Mouse (Mus musculus) R1 (cell line): ENCODE measurements around the gene Tmem129.

ENCODE experiments used
- DNase-seq: peaks from one replicate; pipeline ENCODE4 v3.0.0-alpha.2; 2018; ENCODE audit warnings: low read depth, low spot score

Gene Tmem129

DNA sequence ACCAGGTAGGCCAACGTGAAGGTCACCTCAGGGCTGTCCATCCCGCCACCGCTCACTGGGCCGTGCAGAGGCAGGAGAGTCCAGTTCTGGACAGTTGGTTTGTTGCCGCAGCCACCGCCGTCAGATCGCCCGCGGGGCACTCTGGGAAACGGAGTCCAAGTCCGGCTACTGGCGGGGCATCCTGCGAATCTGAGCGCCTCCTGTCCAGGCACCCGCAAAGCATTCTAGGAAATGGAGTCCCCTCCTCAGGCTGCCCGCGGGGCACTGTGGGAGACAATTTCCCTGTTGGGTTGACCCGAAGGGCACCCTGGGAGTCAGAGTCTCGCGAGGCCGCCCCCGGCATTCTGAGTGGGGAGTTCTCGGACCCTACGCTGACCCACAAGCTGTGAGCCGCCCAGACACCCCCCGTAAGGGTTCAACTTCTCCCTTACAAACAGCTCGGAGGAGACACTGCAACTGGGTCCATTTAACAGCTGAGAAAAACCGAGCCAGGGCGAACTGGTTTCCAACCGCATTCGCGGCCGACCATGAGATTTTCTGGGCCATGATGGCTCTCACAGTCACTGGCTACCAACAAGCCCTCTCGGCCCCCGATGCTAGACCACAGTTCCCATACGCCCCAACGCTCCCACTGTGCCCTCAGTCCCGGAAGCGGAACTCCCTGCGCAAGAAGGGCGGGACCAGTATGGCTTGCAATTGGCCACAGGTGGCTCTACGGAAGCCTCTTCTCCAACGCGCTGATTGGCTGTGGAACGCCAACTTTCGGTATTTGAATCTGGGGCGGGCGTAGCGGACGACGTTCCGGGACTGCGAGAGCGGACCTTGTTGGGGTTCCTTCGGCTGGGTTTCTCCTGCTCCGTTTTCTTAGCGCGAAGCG, at the start of gene Tmem129, which contains the start of gene Tacc3:
Gene Tmem129, minus strand, starts transcription at position 630 of the 877 bp plus-strand sequence.
Gene Tacc3, plus strand, starts transcription at position 342 of the 877 bp plus-strand sequence.
- DNase-seq: peak; percentile 99

DNA sequence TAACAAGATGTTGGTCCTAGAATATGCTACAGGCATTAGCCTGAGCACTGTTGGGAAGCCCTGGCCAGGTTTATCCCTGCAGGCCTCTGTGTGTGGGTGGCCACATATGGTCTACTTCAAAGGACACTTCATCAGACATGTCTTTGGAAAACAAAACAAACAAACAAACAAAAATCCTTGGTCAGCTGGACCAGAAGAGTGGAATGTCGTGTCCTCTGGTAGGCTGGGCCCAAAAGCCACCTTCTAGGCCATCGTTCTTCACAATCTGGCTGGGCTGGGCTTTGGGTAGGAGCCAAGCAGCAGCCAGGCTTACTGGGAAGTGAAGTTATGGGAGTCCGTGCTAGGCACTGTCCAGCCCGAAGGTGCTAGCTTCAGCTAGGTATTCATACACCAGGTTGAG, 48.9 kb upstream of the Tmem129 start:
- no peak for DNase-seq

DNA sequence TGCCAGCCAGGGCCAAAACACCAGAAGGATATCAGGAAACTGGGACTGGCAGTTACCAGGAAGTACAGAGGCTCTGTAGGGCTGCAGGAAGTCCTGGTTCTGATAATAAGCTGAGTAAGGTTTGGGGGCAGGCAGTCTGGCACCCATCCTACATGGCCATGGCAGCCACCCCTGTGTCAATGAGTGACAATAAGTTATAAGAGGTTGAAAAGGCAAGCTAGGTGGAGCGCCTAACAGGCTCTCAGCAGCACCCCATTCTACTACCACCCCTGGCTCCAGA, 48.1 kb upstream of the Tmem129 start:
- DNase-seq: no peak

DNA sequence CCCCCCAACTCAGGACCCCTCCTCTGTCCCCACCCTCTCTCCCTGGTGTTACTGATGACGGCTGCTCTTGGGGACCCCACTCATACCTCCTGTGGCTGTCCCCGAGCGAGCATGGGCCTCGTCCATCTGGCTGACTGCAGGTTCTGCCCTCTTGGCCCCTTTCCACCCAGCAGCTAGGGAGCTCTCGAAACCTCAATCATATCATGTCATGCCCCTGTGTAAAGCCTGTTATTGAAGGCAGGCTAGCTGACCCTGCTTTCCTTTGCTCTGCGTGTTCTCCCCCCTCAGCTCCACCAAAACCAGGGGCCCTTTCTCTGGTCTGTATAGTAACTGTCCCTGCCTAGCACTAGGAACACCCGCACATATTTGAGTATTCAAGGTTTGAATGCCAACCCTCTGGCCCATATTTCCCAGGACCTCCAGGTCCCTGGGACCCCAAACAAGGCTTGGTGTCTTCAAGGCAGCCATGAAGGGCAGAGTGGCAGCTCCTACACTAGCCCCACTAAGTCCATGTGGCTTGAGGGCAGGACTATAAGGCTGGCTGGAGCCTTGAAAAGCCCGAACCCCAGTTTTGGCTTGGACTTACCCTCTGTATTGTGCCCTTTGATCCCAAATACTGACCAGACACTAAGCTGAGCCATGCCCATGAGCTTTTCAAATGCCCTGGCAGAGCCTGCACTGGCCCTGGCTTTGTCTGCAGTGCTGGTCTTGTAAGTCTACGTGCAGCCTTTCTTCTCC, 47.6 kb upstream of the Tmem129 start:
- DNase-seq: no peak

DNA sequence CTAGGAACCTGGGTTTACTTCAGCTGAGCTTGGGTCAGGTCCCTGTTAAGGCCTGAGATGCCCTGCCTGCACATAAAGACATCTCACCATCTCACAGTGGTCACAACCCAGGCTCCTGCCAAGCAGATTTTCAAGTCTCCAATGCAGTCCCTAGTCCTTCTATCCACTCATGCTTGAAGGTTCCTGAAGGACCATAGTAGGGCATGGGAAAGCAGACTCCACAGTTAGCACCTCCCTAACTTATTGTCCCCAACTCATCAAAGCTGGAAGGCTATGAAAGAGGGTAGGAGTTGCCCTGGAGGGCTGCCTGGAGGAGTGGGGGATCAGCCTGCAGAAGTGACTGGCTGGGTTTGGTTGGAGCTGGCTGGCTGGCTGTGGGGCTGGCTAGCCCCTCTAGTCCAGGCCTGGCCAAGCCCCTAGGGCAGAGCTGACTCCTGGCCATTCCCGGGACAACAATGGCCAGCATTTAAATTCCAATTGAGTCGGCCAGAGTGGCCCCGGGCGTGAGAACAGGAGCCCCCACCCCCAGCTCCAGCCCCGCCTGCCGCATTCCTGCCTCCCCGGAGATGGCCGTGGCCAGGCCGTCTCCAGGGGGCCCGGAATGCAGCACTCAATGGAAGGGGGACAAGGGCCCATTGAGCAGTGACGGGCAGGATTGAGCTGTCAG, 46.9 kb upstream of the Tmem129 start:
- DNase-seq: no peak

DNA sequence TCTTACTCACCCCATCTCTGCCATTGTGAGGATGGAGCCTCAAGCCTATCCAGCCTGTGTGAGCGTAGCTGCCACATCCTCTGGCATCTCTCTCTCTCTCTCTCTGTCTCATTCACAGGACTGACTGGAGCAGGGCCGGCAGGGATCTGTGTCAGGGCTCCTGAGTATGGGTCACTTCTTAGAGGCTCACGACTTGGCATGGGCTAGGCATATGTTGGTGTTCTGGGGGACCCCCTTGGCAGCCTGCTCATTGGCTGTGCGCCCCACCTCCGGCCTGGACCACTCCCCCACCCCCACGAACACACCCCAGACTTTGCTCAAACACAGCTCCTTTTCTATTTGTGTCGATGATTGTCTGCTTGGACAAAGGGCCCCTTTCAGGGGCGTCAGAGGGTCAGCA, 45.8 kb upstream of the Tmem129 start:
- no peak for DNase-seq

DNA sequence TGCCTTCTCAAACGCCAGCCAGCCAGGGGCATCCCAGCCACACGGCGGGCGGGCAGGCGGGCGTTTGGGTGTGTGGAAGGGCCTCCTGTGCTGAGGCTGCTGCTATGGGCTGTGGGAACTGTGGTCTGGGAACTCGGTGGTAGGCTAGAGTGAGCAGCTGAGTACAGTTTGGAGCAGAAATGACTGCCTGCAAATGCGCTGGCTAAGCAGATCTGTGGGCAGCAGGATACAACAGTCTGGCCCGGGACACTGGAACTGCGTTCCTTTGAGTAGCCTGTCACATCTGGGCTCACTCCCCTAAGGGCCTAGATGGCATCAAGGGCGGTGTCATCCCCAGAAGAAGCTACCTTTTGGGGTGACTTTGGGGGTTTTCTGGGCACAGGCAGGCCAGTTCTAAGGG, 43.6 kb upstream of the Tmem129 start:
- no peak for DNase-seq

DNA sequence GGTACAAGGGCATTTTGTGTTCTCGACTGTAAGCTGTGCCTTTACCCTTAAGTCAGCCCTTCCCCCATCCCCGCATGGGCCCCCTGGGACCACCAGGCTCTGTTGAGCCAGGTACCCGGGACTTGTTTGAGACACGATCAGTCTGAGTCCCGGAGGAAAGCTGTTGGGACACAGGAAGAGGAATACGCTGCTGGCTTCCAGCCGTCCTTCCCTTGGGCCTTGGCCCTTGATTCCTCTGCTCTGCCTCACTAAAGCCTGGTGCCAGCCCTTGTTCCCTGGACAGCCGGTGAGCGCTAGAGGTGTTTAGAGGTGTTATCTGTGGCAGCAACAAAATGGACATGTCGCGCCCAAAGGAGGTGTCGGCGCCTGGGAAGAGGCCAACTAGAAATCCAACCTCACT, 41.8 kb upstream of the Tmem129 start:
- no peak for DNase-seq

DNA sequence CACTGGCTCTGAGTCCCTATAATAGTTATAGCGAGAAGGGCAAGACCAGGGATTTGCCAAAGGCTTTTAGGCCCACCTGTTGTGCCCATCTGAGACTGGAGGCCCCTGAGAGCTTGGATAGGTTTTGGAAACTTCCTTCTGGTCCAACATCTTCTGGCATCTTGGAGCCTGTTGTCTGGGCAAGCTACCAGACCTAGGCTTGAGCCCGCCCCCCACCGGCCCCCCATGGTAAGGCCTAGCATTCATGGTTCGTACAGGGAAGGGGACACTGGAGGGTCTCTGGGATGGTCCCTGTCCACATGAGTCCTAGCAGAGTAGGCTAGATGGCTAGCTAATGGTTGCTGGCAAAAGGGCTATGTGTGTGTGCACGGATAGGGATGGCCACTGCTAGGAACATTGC, 40.5 kb upstream of the Tmem129 start:
- DNase-seq: no peak

DNA sequence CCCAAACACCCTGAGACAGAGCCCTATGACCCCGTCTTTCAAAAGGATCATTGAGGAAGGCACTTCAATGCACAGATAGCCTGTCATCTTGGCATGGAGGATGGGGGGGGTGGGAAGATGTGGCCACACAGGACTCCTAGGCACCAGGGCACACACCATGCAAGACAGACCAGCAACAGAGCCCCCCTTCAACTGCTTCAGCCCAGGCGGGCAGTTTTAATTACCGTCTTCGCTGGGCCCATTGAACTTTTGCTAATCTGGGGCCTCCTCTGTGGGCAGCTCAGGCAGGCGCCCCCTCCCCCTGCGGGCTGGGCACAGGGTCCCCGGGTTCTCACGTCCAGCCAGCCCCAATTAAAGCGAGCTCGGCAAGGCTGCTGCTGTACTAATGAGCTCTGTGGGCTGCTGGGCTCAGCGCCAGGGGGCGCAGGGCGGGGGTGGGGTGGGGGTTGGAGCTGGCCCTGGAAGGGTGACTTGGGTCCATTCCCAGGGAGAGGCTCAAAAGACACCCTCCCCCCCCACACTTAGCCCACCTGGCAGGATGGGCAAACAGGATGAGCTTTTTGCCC, 39.8 kb upstream of the Tmem129 start:
- no peak for DNase-seq

DNA sequence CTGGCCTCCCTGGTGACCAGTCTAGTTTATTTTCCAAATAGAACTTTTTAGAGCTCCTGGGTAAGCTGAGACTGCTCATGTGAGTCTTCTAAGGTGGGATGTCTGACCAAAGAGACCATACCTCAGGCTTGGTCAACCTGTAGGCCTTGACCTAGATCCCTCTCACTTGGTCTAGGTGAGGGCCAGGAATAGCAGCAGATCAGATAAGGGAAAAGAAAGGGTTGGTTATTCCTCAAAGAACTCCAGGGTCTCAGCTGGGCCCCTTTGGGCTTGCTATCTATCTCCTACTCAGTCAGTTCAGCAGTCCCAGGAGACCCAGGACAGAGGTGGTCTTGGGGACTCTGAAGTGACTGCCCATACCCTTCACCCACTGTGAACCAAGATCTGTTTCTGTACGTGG, 39.3 kb upstream of the Tmem129 start:
- no peak for DNase-seq

DNA sequence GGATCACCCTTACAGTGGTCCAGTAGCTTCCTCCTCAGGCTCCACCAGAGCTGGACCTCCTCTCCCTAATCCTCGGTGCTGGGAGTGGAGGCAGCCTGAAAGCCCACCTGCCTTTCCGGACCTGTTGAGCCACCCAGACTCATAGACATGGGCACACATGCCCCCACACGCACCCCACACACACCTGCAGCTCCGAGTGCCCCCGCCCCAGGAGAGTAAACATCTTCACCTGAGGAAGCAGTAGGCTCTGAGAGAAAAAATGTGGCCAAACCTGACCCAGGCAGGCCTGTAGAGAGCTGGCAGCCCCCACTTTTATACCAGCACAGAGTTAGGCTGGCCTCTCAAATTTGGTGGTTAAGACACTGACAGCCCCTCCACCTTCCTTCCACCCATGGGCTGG, 38.2 kb upstream of the Tmem129 start:
- no peak for DNase-seq

DNA sequence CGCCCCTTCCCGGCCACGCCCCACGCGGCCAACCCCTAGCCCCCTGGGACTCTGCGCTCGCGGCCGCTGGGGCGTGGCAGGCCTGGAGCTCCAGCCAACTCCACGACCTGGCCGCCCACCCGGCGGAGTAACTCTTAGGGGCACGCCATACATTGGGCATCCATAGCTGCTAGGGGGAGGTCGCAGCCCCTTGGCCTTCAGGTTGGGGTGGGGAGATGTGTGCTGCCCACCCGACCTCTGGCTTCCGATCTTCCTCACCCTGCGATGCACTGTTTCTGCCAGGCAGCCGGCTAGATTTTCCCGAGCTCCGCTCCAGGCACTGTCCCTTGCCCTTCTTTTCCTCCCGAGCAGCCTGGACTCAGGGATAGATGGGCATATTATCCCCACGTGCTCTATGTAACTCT, 37.5 kb upstream of the Tmem129 start:
- peak; percentile 51 for DNase-seq

DNA sequence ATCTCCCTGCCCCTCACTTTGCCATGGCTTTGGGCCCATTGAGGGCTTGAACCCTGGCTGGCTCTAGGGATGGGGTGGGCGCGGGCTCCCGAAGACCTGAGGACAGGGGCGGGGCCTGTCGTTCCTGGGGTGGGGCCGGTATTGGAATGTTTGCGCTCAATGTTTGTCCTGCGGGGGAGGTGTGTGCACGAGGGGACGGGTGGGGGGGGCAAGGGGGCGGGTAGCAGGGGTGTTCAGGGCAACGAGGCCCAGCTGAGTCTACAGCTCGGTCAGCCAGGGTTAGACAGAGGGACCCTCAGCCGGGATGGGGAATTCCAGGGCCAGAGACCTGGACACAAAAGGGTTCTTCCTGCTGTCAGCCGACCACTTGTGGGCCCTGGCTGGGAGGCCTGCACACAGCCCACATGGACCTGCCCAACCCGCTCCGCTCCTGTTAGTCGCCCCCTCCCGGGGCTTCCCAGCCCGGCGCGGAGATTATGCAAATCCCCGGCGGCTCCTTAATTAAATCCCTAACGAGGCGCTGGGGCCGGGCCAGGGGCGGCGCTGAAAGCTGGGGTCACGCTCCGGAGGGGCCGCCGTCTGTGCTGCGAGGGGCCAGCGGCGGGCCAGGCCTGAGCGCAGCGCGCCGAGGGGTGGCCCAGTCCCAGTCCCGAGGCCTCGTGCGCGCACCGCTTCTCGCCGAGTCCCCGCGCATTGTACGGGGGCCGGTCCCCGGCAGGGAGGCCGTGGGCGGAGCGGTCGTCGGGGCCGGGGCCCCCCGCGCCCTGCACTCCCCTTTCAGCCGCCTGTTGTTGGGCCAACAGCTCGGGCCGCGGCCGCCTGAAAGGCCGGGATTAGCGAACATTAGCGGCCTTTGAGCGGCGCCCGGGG, 36.9 kb upstream of the Tmem129 start:
- peak; percentile 46 for DNase-seq

DNA sequence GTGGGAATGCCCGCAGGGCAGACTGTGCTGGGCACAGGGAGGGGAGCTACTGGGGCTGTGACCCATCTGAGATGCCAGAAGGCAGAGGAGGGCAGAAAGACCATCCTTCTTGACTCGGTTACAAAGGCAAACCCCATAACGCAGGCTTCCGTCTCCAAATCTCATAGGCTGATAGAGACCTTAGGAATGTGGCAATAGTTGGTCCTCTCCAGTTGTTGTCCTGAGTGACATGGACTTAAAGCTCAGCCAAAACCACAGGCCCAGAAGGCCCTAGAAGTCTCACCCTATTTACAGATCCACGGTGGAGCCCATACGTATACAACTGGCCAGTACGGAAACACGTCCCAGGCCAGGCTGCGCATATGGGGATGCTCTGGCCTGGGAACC, 36.2 kb upstream of the Tmem129 start:
- no peak for DNase-seq

DNA sequence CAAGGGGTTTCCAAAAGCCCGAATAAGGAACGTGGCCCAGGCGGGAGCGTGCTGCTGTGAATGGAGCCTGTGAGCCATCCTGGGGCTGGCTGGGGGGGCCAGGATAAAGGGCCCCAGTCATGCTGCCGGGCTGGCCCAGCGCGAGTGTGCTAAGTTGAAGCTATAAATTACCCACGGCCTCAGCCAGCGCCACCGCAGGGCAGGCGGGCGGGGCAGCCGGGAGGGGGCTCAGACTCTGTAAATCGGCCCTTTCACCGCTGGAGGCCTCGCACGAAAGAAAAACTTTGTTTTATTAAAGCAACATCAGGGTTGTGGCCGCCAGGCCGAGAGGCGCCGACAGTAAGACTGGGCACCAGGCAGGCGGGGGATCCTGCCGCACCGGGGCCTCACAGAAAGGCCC, 34.2 kb upstream of the Tmem129 start:
- DNase-seq: no peak

DNA sequence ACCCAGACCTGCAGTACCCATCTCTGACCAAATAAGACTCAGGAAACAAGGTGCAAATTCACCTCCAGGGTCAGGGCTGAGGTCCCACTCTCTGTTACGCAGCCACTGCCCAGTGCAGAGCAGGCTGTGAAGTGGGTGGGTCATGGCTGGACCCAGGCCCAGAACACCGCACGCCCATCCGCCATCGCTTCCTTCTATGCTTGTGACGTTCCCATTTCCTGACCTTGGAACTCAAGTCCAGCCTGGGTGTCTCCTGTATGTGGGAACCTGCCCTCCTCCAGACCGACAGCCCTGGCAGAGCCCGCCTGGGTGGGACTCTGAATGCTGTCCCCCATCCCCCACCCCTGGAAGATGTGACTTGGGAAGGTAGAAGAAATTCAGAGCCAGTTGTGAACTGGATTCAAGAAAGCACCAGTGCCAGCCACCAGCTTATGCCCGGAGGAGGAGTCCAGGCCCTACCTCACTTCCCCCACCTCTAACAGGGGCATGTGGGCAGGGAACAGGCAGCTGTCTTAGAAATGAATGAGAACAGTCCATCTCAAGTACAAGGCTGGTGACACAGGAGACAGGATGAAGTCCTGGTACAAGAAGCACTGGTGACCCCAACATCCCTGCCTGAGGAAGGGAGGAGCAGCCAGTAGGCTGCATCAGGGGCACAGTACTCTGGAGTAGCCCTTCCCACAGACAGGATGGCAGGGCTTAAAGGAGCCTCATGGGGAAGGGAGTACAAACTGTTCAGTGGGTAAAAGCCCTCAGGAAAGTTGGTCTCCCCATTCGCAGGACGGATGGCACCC, 31.8 kb upstream of the Tmem129 start:
- DNase-seq: no peak

DNA sequence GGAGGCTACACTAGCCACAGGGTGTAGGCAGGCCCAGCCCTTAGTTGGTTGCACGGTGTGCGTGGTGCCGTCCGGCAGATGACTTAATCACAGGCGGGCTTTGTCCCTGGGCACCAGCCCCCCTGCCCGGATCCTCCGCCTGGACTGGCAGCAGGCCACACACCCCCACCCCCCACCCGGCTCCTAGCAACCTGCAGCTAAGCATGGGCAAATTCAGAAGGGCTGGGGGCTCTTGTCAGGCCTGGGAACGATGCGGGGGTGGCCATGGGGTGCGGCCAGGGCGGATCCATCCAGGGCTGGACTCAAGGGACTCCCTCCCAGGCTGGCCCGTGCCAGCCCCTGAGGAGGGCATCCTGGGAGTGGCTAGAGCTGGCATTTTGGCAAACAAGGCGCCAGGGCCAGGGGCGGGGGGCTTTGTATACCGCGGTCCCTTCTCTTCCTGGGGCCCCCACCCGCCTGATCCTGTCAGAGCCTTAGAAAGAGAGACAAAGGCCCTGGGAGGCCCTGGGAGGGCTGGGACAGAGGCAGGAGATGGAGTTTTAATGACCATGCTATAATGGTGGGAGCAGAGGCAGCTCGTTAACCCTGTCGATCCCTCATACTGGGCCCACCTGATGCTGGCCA, 31.1 kb upstream of the Tmem129 start:
- DNase-seq: no peak

DNA sequence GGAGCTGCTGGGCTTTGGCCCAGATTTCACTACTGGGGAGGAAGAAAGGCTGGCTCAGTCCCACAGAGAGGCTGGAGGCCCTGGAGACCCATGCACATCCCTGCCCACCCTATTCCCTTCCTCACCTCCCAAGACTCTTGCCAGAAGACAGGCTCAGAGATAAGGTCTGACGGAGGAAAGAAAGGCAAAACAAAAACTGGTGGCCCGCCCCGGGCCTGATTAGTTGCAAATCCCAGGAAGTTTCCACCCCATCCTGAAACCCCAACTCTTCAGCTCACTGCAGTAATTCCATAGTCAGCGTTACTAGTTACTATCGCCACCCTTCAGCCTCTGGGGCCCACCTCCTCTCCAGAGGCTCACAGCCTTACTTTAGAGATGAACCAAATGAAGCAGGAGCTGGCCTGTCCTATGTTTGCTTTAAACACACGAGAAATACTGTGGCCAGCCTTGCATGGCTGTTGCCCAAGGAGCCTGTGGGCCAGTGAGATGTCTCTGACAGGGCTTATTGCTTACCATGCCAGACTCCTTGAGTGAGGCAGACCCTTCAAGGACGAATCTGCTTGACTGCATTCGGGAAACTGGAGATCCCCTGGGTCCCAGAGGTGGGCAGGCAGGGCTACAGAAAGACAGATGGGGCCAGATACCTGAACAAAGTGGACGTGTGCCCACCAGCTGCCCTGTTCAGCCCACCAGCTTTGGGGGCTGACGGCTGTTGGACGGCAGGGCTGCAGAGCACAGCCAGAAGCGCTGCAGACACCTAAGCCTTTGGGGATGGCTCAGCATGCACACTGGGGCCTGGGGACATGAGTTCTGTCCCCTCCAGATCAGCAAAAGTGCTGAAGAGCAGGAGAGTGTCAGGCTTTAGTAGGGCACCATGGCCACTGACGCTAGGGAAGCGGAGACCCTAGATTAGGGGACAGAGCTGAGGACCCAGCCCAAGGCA, 30.3 kb upstream of the Tmem129 start:
- DNase-seq: no peak
